Mouse (Mus musculus) cerebellum, postnatal 10 days (tissue): ENCODE results near the gene Rpl41.
"Not testable (repeated sequence)": the region's sequence is repeated elsewhere in the genome, so short reads cannot be mapped to it uniquely, and the experiment has no call there.

Experiments
- DNase-seq, 2 experiments: peaks; one replicate each; pipeline ENCODE4 v3.0.0; 2021; ENCODE audit warnings: mixed read lengths in 2 of 2

Gene Rpl41

GRCm38 (mm10) chr10:128524111-128524731, 24.9 kb downstream of the Rpl41 start:
- DNase-seq: peak; percentile 50 to 52

- DNase-seq: no peak
Observed at GRCm38 (mm10) chr10:128522351-128522750, 26.8 kb downstream of the Rpl41 start.

- DNase-seq: no peak
Observed at GRCm38 (mm10) chr10:128520591-128520990, 28.5 kb downstream of the Rpl41 start.

- peak; percentile 68 to 75 for DNase-seq
Observed at GRCm38 (mm10) chr10:128518833-128519232, 30.3 kb downstream of the Rpl41 start.

- DNase-seq: peak in 1 of 2 experiments; percentile 29
Observed at GRCm38 (mm10) chr10:128516677-128517076, 32.4 kb downstream of the Rpl41 start.

- no peak for DNase-seq
Observed at GRCm38 (mm10) chr10:128516029-128516428, 33.1 kb downstream of the Rpl41 start.

- DNase-seq: no peak
Observed at GRCm38 (mm10) chr10:128515044-128515443, 34.1 kb downstream of the Rpl41 start.

- no peak for DNase-seq
Observed at GRCm38 (mm10) chr10:128511761-128512160, 37.3 kb downstream of the Rpl41 start.

- DNase-seq: no peak
Observed at GRCm38 (mm10) chr10:128511189-128511588, 37.9 kb downstream of the Rpl41 start.

GRCm38 (mm10) chr10:128510301-128510700, 38.8 kb downstream of the Rpl41 start:
- DNase-seq: no peak

GRCm38 (mm10) chr10:128509831-128510230, 39.3 kb downstream of the Rpl41 start:
- DNase-seq: no peak

- no peak for DNase-seq
Observed at GRCm38 (mm10) chr10:128509203-128509602, 39.9 kb downstream of the Rpl41 start.

GRCm38 (mm10) chr10:128508260-128508659, 40.8 kb downstream of the Rpl41 start:
- no peak for DNase-seq

- DNase-seq: no peak
Observed at GRCm38 (mm10) chr10:128505974-128506373, 43.1 kb downstream of the Rpl41 start.

- not testable (repeated sequence) for DNase-seq
Observed at GRCm38 (mm10) chr10:128505371-128505667, 43.8 kb downstream of the Rpl41 start.

- DNase-seq: no peak
Observed at GRCm38 (mm10) chr10:128504641-128505370, 44.3 kb downstream of the Rpl41 start.

- no peak for DNase-seq
Observed at GRCm38 (mm10) chr10:128504012-128504411, 45.1 kb downstream of the Rpl41 start.

GRCm38 (mm10) chr10:128503532-128503931, 45.6 kb downstream of the Rpl41 start:
- DNase-seq: no peak

- no peak for DNase-seq
Observed at GRCm38 (mm10) chr10:128502341-128502740, 46.8 kb downstream of the Rpl41 start.

- DNase-seq: peak; percentile 70 to 79
Observed at GRCm38 (mm10) chr10:128499116-128499671, 49.9 kb downstream of the Rpl41 start.

- DNase-seq: peak; percentile 96 to 98
Observed at GRCm38 (mm10) chr10:128498590-128498989, 50.5 kb downstream of the Rpl41 start, which contains the start of gene Myl6b. Gene Myl6b (minus strand): TSS chr10:128498685.
